Mouse (Mus musculus) embryo, embryonic 11 days (tissue): ENCODE results near the gene Prlr.

Experiments
- DNase-seq: peaks from one replicate; pipeline ENCODE4 v3.0.0-alpha.2; 2015

Prlr gene

DNA sequence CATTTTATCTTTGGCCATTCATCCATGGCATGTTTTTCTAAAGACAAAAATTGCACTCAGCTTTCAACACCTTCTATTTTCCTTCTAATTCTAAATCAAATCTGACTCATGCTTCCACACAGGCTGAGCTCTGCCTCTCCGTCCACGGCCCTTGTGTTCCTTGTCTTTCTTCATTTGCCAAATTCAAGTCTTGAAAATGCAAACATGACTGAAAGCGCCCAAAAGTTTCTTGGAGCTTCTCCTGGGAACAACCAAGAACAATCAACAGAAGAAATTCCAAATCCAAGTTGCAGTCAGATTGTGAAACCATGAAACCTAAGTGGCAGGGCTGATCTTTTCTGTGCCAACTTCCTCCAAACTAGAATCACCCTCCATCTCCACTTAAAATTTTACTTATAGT, 161.6 kb downstream of the Prlr start:
- no peak for DNase-seq

DNA sequence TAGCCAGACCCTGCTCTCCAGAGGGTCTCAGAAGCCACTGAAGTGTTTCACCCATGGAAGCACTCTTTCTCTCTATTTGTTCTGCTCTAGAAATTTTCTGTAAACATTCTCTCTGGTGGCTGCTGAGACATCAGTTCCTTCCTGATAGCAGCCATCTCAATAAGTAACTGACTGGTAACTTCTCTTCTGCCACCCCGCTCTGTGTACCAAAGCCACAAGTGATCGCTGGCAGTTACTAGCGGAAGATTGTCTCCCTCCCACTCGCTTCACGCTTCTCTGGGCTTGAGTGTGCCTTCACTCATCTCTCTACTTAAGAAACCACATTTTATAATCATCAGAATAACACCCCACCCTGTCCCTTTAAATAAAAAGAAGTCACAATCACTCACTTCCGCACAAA, 170.0 kb downstream of the Prlr start:
- no peak for DNase-seq

DNA sequence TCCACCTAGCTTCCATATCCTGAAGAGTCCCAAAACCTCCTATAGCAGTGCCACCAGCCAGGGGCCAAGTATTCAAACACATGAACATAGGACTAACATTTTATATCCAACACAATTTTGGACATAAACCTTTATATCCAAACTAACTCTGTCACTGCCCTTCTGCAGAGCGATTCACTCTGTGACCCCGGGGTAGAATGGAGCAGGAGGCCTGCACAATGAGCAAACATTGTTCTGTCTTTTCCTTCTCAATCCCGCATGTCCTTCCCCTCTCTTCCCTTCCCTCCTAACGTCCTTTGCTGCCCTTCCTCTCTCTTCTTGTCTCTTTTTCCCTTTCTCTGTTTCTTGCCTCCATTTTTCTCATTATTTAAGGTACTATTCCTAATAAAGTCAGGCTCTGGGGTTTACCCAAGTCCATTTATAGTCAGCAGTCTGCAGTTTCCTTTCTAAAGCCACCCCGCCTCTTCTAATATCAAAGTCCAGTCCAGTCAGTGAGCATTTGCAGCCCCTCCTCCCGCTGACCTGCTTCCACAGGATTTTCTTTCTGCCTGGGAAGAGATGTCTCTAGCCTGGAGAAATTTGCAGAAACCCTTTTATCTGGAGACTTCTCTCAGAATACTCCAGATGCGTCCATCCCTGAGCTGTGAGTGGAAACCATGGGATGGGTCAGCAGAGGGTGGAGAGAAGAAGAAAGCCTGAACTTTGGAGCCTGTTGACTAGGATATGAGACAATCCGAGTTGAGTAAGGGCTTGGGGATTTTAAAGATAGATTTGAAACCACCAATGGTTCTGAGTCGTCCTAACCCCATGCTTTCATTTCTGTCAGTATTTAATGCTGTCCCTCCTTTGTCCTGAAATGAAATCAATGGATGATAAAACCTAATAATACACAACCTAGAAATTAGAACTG, 181.3 kb downstream of the Prlr start, which contains the start of gene Agxt2:
Agxt2 (plus strand) TSS at position 494 of the 910 bp plus-strand sequence.
- DNase-seq = no peak

DNA sequence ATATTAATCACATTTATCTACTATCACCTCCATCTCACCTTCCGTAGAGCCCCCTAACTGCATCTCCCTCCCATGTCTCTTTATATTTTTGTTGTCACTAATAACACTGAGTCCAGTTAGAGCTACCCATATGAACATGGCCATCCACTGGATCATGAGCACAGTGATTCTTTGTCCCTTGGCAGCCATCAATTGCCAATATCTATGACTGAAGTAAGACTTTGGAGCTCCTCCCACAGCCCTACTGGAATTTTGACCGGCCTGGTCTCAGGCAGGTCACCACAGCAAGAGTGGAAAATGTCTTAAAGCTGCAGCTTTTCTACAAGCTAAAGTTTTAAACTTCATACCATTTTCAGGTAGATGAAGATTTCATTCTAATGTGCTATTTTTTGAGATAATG, 189.3 kb downstream of the Prlr start:
- no peak for DNase-seq

DNA sequence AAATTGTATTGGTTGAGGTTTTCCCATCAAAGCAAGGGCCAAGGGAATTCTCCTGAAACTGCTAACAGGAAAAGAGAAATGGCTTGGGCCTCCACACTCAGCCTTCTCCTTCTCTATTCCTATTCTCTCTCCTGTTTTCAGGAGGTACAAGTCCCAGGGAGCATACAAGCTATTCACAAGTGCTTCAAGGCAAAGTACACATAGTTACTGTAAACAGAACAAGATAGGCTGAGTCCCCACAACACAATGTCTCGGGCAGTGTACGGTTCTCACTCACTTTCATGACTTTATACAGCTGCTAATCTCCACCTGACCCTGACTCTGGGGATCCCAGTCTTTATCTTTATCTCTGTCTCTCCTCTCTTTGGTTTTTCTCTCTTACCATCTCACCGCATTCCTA, 198.4 kb downstream of the Prlr start:
- no peak for DNase-seq

DNA sequence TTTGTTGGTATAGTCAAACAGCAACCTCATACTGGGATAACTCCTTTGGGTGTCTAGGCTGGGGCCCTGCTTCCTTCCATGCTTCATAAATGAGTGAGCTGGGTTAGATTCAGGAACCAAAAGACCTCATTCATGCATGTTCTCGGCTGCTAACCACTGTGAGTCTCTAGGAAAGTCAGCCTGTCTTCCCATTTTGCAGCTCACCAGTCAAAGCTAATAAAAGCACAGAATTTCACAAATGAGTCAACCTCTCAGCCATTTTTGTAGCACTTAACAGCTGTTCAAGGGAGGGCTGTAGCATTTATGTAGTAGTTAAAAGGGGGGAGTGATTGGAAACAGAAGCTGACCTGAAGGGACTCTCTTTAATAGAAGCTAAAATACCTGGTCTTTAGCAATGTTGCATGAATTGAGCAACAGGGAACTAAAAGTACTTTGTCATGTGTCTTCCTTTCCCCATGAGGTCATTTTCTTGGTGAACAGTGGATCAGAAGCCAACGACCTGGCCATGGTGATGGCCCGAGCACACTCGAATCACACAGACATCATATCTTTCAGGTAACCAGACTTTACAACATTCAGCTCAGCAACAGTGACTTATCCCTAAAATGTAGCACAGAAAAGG, 201.4 kb downstream of the Prlr start:
- no peak for DNase-seq

DNA sequence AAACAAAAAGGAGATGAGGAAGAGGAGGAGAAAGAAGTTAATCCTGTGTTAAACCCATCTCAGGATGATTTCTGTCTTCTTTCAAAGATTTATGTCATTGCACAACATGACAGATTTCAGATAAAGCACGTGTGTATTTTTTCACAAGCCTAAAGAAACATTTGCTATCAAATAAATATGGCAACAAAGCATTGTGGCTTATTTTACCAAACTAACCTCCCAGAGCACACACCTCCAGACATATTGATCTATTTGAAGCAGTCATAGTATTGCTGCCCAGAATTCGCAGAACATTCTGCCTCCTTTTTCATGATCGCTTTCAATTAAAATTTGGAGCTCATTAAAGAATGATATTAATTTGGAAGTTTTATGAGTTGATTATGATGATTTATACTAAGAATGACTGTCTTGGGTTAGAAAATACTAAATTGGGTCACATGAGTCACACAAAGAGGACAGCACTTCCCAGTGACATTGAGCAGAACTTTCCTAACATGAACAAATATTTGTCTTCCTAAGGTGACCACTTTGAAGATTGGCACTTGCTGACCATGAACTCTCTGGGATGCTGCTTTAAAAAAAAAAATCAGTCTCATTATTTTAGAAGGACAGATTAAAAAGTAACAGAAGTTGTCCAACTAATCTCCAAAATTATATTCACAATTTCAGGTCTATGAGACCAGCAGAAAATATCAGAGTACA, 202.9 kb downstream of the Prlr start:
- no peak for DNase-seq

DNA sequence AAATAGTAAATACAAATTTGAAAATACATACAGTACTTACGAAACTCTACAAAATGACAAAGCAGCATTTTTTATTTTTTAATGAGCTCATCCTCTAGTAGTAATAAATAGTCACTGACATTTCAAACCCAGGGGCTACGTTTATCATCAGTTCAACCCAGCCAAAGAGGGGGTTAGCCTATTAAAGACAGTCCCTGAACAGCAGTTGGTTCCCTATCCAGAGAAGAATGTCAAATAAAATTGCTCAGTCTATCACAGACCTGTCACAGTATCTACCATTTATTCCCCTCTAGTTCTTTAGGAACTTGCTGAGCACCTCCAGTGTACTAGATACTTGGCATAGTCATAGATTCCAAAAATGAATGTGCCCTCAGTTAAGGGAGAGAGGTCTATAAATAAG, 210.2 kb downstream of the Prlr start:
- no peak for DNase-seq
